Mouse (Mus musculus) left cerebral cortex, postnatal 25 days (tissue): ENCODE measurements around the gene Tnpo2. TPM values are rescaled to one million over a fixed set of nuclear protein-coding genes. Genes with fewer than 3 reads are reported as not detected.
"Not testable (repeated sequence)": the region's sequence is repeated elsewhere in the genome, so short reads cannot be mapped to it uniquely, and the experiment has no call there.

Experiments
- DNase-seq, 2 experiments: peaks; one replicate each; pipeline ENCODE4 v3.0.0; 2022; ENCODE audit warnings: low spot score in 2 of 2, mixed read lengths in 1 of 2
- intact Hi-C: fragments of 180-260 bp; cut with DNase I; formaldehyde crosslinking; loops from one replicate; pipeline ENCODE4 v1.15.1; 2025
- total RNA-seq, 2 experiments: library from RNA; stranded (reverse); gene quantifications; 2 replicates each; pipeline ENCODE4 v1.2.3; 2021

The Tnpo2 gene
- total RNA-seq, 2 experiments from 2014 or later = 155 to 175 TPM

DNA sequence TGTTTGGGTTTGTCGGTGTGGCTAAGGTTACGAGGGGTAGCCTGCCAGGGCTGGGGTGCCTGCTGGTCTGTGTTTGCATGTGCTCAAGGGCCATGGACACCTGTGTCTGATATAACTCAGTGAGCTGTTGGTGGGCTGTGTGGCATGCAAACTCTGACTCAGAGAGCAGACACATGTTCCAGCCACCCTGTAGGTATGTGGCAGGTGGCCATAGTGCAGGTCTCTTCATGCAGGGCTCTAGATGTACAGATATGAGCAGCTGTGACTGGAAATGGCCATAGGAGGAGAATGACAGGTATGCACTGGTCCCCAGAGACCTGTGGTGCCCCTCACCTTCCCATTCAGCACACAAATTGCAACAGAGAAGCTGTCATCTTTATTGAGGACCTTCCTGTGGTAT, 30.4 kb downstream of the Tnpo2 start:
- intact Hi-C loops = no loop called here
- DNase-seq = no peak

DNA sequence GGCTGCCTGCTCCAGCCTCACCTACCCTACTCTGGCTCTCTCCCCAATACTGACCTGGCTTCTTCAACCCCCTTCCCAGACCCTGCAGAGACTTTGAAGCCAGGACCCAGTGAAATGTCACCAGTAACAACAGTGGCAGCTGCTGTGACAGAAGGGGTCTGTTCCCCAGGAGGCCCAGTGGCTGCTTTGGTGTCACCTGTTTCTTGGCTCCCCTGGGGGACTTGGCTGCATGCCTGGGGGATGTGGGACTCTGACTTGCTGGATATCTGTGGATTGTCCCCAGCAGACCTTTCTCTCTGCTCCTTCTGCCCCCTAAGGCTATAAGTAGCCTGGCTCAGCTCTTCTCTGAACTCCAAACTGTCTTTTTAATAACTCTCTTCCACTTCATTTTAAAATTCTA, 31.3 kb downstream of the Tnpo2 start, which contains the start of gene Gm5741:
Gene Gm5741 (minus strand): TSS at position 1 of the 400 bp plus-strand sequence.
- DNase-seq = no peak
- intact Hi-C loops = no loop called here

DNA sequence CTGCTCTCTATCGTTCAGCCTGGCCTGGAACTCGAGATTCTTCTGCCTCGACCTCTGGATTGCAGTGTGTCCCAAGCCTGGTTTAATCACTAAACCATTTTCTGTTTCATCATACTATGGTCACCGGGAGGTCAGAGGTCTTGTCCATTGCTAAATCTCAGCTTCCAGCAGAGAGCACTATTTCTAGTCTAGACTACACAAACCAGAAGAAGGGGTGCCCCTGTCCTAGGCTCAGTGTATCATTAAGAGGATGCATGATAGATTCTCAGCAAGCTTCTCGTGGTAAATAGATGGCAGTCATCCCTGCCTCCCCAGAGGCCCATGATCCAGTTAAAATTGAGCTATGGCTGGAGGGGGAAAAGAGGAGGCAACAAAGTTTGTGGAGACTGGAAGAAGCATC, 34.3 kb downstream of the Tnpo2 start:
- no peak for DNase-seq
- intact Hi-C loops = no loop called here

GRCm38 (mm10) chr8:85071514-85072281, 35.0 kb downstream of the Tnpo2 start, which contains the start of gene Dhps:
TSS of gene Dhps (plus strand) at chr8:85071757.
- intact Hi-C loops = no loop called here
- DNase-seq = peak; percentile 90 to 96

DNA sequence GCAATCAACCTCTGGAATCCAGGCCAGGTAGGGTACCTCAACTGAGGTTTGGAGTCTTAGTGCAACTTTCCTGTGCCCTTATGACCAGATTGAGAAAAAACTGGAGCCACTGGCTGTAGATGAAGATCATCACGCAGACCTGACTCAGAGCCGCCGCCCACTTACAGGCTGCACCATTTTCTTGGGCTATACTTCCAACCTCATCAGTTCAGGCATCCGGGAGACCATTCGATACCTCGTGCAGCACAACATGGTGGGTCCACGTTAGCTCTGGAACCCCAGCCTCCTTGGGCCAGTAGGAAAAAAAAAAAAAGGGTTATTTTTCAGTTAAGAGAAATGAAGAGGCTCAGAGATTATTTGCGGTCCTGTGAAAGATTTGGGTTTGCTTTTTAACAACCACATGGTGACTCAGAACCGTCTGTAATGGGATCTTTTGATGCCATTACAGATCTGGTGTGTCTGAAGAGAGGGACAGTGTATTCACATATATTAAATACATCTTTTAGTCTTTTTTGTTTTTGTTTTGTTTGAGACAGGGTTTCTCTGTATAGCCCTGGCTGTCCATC, 35.7 kb downstream of the Tnpo2 start:
- peak in 1 of 2 experiments; percentile 57 for DNase-seq
- intact Hi-C loops = no loop called here

- intact Hi-C loops = no loop called here
- no peak for DNase-seq
Observed at GRCm38 (mm10) chr8:85073041-85073612, 36.4 kb downstream of the Tnpo2 start.

DNA sequence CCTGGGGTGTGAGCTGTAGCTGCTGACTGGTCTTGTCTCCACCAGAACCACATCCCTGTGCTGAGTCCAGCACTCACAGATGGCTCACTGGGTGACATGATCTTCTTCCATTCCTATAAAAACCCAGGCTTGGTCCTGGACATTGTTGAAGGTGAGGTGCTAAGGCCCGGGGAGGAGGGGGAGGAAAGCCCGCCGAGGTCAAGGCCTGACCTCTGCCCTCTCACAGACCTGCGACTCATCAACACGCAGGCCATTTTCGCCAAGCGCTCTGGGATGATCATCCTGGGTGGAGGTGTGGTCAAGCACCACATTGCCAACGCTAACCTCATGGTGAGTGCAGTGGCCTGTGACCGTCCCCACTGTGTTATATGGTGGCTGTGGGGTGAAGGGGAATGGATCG, 37.5 kb downstream of the Tnpo2 start:
- intact Hi-C loops = no loop called here
- no peak for DNase-seq

DNA sequence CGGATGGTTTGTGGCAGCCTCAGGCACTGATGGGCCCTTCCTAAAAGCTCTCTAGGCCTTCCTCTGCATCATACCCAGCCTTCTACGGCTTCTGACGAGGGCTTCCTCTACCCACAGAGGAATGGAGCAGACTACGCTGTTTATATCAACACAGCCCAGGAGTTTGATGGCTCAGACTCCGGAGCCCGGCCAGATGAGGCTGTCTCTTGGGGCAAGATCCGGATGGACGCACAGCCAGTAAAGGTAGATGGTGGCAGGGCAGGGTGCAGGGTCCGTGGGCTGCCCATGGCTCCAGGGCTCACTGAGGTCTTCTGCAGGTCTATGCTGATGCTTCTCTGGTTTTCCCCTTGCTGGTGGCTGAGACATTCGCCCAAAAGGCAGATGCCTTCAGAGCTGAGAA, 37.9 kb downstream of the Tnpo2 start:
- DNase-seq = no peak
- intact Hi-C loops = no loop called here

GRCm38 (mm10) chr8:85076001-85076400, 39.3 kb downstream of the Tnpo2 start:
- no peak for DNase-seq
- intact Hi-C loops = loop anchor here (2.0 kb wide), 1 partner anchor 95 kb away; no protein-coding TSS in a partner anchor

- intact Hi-C loops = loop anchor here (2.0 kb wide), 1 partner anchor 94 kb away; no protein-coding TSS in a partner anchor
- peak; percentile 84 to 91 for DNase-seq
Observed at GRCm38 (mm10) chr8:85076993-85077392, 40.3 kb downstream of the Tnpo2 start.

- peak in 1 of 2 experiments; percentile 35 for DNase-seq
- intact Hi-C loops = loop anchor here (5.0 kb wide), 1 partner anchor 217 kb away; the partner anchor contains the start of genes Orc6 and Vps35
Observed at GRCm38 (mm10) chr8:85080214-85080531, 43.5 kb downstream of the Tnpo2 start.

- intact Hi-C loops = loop anchor here (5.0 kb wide), 1 partner anchor 217 kb away; the partner anchor contains the start of genes Orc6 and Vps35
Observed at GRCm38 (mm10) chr8:85080532-85081215, 44.0 kb downstream of the Tnpo2 start, which contains the start of gene Wdr83os. TSS of gene Wdr83os (plus strand) at chr8:85080740.

DNA sequence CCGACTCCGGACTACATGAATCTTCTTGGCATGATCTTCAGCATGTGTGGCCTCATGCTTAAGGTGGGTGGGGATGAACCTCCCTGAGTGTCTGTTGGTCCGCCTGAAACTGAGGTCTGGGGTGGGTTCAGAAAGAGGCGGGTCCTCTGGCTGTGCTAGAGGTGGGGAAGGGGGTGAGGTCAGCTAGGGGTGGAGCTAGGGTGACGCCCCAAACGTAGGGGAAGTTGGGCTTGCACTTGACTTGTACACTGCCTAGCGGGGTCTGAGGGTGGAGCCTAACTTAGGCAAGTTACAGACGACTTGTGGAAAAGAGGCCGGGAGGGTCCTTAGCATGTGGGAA, 44.5 kb downstream of the Tnpo2 start, which contains the start of gene Wdr83:
Gene Wdr83 (minus strand): TSS at position 91 of the 340 bp plus-strand sequence.
- DNase-seq = no peak
- intact Hi-C loops = loop anchor here (5.0 kb wide), 1 partner anchor 216 kb away; the partner anchor contains the start of genes Orc6 and Vps35

More at GRCm38 (mm10) chr8:85080532-85081215, 44.0 kb downstream of the Tnpo2 start, which contains the start of gene Wdr83os:
- DNase-seq = peak; percentile 68 to 70

DNA sequence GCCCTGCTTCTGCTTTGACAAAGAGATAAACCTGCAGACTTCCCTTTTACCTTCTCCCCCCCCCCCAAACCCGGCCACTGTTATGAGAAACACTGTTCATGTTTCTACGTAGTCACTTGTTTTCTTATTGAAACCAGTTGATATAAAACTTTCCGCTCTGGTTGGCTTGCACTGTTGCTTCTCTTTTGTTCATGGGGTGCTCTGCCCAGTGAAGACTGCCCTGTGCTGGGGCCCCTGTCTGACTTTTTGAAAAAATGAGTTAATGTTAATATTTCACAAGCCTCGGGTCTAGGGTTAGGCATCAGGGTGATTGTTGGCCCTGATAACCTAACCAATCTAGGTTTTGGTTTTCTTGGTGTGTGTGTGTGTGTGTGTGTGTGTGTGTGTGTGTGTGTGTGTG, 45.5 kb downstream of the Tnpo2 start:
- DNase-seq = not testable (repeated sequence)
- intact Hi-C loops = loop anchor here (5.0 kb wide), 1 partner anchor 215 kb away; the partner anchor contains the start of genes Orc6 and Vps35

GRCm38 (mm10) chr8:85083108-85083813, 46.5 kb downstream of the Tnpo2 start, which contains the start of gene Man2b1:
TSS of gene Man2b1 (plus strand) at chr8:85083270.
- intact Hi-C loops = loop anchor here (5.0 kb wide), 1 partner anchor 214 kb away; the partner anchor contains the start of genes Orc6 and Vps35
- DNase-seq = peak; percentile 85 to 95

DNA sequence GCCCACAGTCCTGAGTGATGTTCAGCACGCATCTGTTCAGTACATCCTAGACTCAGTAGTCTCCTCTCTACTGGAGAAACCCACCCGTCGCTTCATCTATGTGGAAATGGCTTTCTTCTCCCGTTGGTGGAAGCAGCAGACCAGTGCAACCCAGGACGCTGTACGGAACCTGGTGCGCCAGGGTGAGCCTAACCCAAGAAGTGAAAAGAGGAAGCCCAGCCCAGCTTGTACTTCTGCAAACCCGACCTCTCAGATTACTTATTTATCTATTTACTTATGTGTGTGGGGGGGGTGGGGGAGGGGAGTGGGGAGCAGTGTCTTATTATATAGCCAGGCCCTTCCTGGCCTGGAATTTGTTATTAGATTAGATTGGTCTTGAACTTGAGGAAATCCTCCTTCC, 47.9 kb downstream of the Tnpo2 start:
- intact Hi-C loops = loop anchor here (5.0 kb wide), 1 partner anchor 213 kb away; the partner anchor contains the start of genes Orc6 and Vps35

DNA sequence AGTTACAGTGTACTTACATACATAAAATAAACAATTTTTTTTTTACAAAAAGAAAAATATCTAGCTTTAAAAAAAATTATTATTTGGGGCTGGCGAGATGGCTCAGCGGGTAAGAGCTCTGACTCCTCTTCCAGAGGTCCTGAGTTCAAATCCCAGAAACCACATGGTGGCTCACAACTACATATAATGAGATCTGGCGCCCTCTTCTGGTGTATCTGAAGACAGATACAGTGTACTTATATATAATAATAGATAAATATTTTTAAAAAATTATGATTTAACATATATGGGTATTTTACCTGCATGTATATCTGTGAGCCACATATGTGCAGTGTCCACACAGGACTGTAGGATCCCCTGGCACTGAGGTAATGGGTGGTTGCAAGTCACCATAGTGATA, 49.5 kb downstream of the Tnpo2 start:
- no peak for DNase-seq
- intact Hi-C loops = no loop called here

More for the DNA sequence above, 47.9 kb downstream of the Tnpo2 start:
- no peak for DNase-seq

- intact Hi-C loops = no loop called here
- no peak for DNase-seq
Observed at GRCm38 (mm10) chr8:85088771-85089170, 52.1 kb downstream of the Tnpo2 start.

- DNase-seq = no peak
- intact Hi-C loops = no loop called here
Observed at GRCm38 (mm10) chr8:85090856-85091255, 54.1 kb downstream of the Tnpo2 start.
